Mouse (Mus musculus) cerebellum, adult 2 months (tissue): ENCODE measurements around the gene 1700069L16Rik.

ENCODE experiments used
- CTCF ChIP-seq: fragments of 200-500 bp; IDR thresholded peaks from 2 replicates; pipeline ENCODE4 v1.5.1; 2011; ENCODE audit warnings: low read depth, mild to moderate bottlenecking, control low read depth, low read length, moderate library complexity, borderline replicate concordance; ENCODE audit not compliant: insufficient read depth
- POLR2A ChIP-seq: fragments of 200-500 bp; IDR thresholded peaks from 2 replicates; pipeline ENCODE4 v1.6.1; 2011; ENCODE audit warnings: low read length, control low read depth, borderline replicate concordance; ENCODE audit not compliant: insufficient read depth

GRCm38 (mm10) chr5:113644520-113644919 is 80.1 kb downstream of the 1700069L16Rik start:
- TF ChIP-seq CTCF, result no peak
- no peak for TF ChIP-seq POLR2A
